Mouse (Mus musculus): Measurements from ENCODE around the gene Fblim1.

- TF ChIP-seq POLR2A (IDR thresholded peaks at IDR 0.05; ENCODE audit: insufficient read length, low read depth) (no peak), MYOD1 (IDR thresholded peaks at IDR 0.05; ENCODE audit: control insufficient read depth in 1 of 3, insufficient read length in 2 of 3, low read depth in 2 of 3) (no peak), USF1 (IDR thresholded peaks at IDR 0.05; ENCODE audit: low read depth) (no peak), TCF12 (IDR thresholded peaks at IDR 0.05; ENCODE audit: insufficient read depth, poor library complexity, severe bottlenecking) (no peak), E2F4 (IDR thresholded peaks at IDR 0.05; ENCODE audit: insufficient read depth) (no peak)
Measured at GRCm38 (mm10) chr4:141598199-141598893, 7.5 kb downstream of the Fblim1 start.
